Comparison of ENCODE assay signal across 11 mouse cellular contexts in genomic region chr17:27621161-27621560, GRCm38 (mm10). TPM values are rescaled to one million over a fixed set of nuclear protein-coding genes. Genes with fewer than 3 reads are reported as not detected.
DNase-seq lines count a peak whose midpoint lies in the region; ATAC-seq and TF ChIP-seq lines count a peak whose summit lies in the region.
"Had no signal": no experiment of that assay in that cellular context is flagged by ENCODE, and none has a peak within 500 bp of the region (broad histone marks: within the 10 kb centered on the region; RNA-seq: fewer than 3 reads in every experiment).

No protein-coding gene starts in this region.

- H3K4me3 ChIP-seq in kidney, adult 2 months (ENCODE audit: insufficient read depth, low read depth, low read length) = no peak overlapping the region
- peak overlapping the region; percentile 90 for H3K4me3 ChIP-seq in hindbrain, embryonic 12.5 days
- peak overlapping the region; percentile 96 for H3K4me3 ChIP-seq in midbrain, embryonic 12.5 days

- H3K27ac ChIP-seq in kidney, adult 2 months (ENCODE audit: insufficient read depth, low read depth, low read length) = no peak overlapping the region
- H3K27ac ChIP-seq in hindbrain, embryonic 12.5 days = peak overlapping the region; percentile 98; the same call in 1 of the 2 replicates
- H3K27ac ChIP-seq in midbrain, embryonic 12.5 days (replicated peaks) = peak overlapping the region; percentile 98; the same call in 1 of the 2 replicates

- WGBS in kidney, adult 2 months = 33% methylated on average over 8 of the region's 8 CpGs
- WGBS in hindbrain, embryonic 12.5 days = 47% methylated on average over 8 of the region's 8 CpGs
- WGBS in midbrain, embryonic 12.5 days = 36% methylated on average over 8 of the region's 8 CpGs

- H3K9me3 ChIP-seq in hindbrain, embryonic 12.5 days (replicated peaks) = 0 out of 2 replicates have a peak, but pooled peaks cover 6% of the 10 kb centered on the region
- H3K9me3 ChIP-seq in midbrain, embryonic 12.5 days = peaks cover 9% of the 10 kb centered on the region; the same call in 1 of the 2 replicates

- no peaks in the 10 kb centered on the region for H3K27me3 ChIP-seq in kidney, adult 2 months (replicated peaks; ENCODE audit: control insufficient read depth, insufficient read depth, low read length)
- H3K27me3 ChIP-seq in hindbrain, embryonic 12.5 days = no peaks in the 10 kb centered on the region
- no peaks in the 10 kb centered on the region for H3K27me3 ChIP-seq in midbrain, embryonic 12.5 days

- peak overlapping the region; percentile 65 for H3K4me2 ChIP-seq in hindbrain, embryonic 12.5 days (replicated peaks)
- peak overlapping the region; percentile 83 for H3K4me2 ChIP-seq in midbrain, embryonic 12.5 days (replicated peaks)

- no peak for ATAC-seq in hindbrain, embryonic 12.5 days (ENCODE audit: low FRiP score)
- no peak for ATAC-seq in midbrain, embryonic 12.5 days (ENCODE audit: low FRiP score, low read depth)

- DNase-seq in kidney, adult 2 months = peak; percentile 31
- DNase-seq in kidney, adult 9 months = no peak
- peak; percentile 45 for DNase-seq in brain, adult 2 months (ENCODE audit: low read depth, low spot score)
- DNase-seq in left cerebral cortex, adult 11 months (ENCODE audit: low spot score) = no peak
- DNase-seq in cerebellum, adult 18-20 months = no peak
- no peak for DNase-seq in urinary bladder, postnatal 14 days (ENCODE audit: low spot score)
- DNase-seq: cerebellum, postnatal 10 days; lung, adult 18-20 months; thymus, adult 18-20 months had no signal

- H3K36me3 ChIP-seq in kidney, adult 2 months (ENCODE audit: control insufficient read depth, insufficient read depth, low read length) = no peaks in the 10 kb centered on the region
- peaks cover 23% of the 10 kb centered on the region for H3K36me3 ChIP-seq in hindbrain, embryonic 12.5 days
- peaks cover 23% of the 10 kb centered on the region for H3K36me3 ChIP-seq in midbrain, embryonic 12.5 days

- no peak for TF ChIP-seq CTCF in kidney, adult 2 months (conservative IDR thresholded peaks at IDR 0.05; ENCODE audit: insufficient read depth, insufficient read length, low read depth, low read length)

- no peak for TF ChIP-seq POLR2A in kidney, adult 2 months (IDR thresholded peaks at IDR 0.05; ENCODE audit: low read depth, low read length)

- peak overlapping the region; percentile 99 for H3K9ac ChIP-seq in hindbrain, embryonic 12.5 days
- H3K9ac ChIP-seq in midbrain, embryonic 12.5 days (replicated peaks) = peak overlapping the region; percentile 99

- H3K4me1 ChIP-seq in kidney, adult 2 months (ENCODE audit: control insufficient read depth, insufficient read depth, low read length) = peaks cover 17% of the 10 kb centered on the region
- H3K4me1 ChIP-seq in hindbrain, embryonic 12.5 days = peaks cover 28% of the 10 kb centered on the region
- peaks cover 31% of the 10 kb centered on the region for H3K4me1 ChIP-seq in midbrain, embryonic 12.5 days

RNA-seq across cellular contexts. Expression of gene Nudt3, which starts 2.1 kb away (rescaled TPM):
- polyA plus RNA-seq in kidney, adult 2 months (2012; rRNA removed) = 61.4 and 69.9 TPM in 2 replicates
- 199 and 204 TPM in 2 replicates for polyA plus RNA-seq in hindbrain, embryonic 12.5 days (2016; fragmentation: Nextera tagmentation; extraction: Ambion mirVana)
- 189 and 196 TPM in 2 replicates for polyA plus RNA-seq in midbrain, embryonic 12.5 days (2016; fragmentation: Nextera tagmentation; extraction: Ambion mirVana)

RNA-seq across cellular contexts. Expression of gene RPS10-NUDT3, which starts 13.9 kb away (rescaled TPM):
- not detected in 2 replicates for polyA plus RNA-seq in kidney, adult 2 months (2012; rRNA removed)
- polyA plus RNA-seq in hindbrain, embryonic 12.5 days (2016; fragmentation: Nextera tagmentation; extraction: Ambion mirVana) = not detected in 2 replicates
- polyA plus RNA-seq in midbrain, embryonic 12.5 days (2016; fragmentation: Nextera tagmentation; extraction: Ambion mirVana) = not detected in 2 replicates

RNA-seq across cellular contexts. Expression of gene Rps10, which starts 15.3 kb away (rescaled TPM):
- 814 and 927 TPM in 2 replicates for polyA plus RNA-seq in kidney, adult 2 months (2012; rRNA removed)
- 618 and 712 TPM in 2 replicates for polyA plus RNA-seq in hindbrain, embryonic 12.5 days (2016; fragmentation: Nextera tagmentation; extraction: Ambion mirVana)
- polyA plus RNA-seq in midbrain, embryonic 12.5 days (2016; fragmentation: Nextera tagmentation; extraction: Ambion mirVana) = 694 and 702 TPM in 2 replicates

RNA-seq across cellular contexts. Expression of gene Pacsin1, which starts 34.1 kb away (rescaled TPM):
- polyA plus RNA-seq in kidney, adult 2 months (2012; rRNA removed) = 0.58 and 1.3 TPM in 2 replicates
- polyA plus RNA-seq in hindbrain, embryonic 12.5 days (2016; fragmentation: Nextera tagmentation; extraction: Ambion mirVana) = 11.0 and 13.4 TPM in 2 replicates
- 6.3 and 6.7 TPM in 2 replicates for polyA plus RNA-seq in midbrain, embryonic 12.5 days (2016; fragmentation: Nextera tagmentation; extraction: Ambion mirVana)

RNA-seq across cellular contexts. Expression of gene AI413582, which starts 55.6 kb away (rescaled TPM):
- 41.7 and 55.7 TPM in 2 replicates for polyA plus RNA-seq in kidney, adult 2 months (2012; rRNA removed)
- polyA plus RNA-seq in hindbrain, embryonic 12.5 days (2016; fragmentation: Nextera tagmentation; extraction: Ambion mirVana) = 19.8 and 21.9 TPM in 2 replicates
- 18.9 and 20.7 TPM in 2 replicates for polyA plus RNA-seq in midbrain, embryonic 12.5 days (2016; fragmentation: Nextera tagmentation; extraction: Ambion mirVana)

Comparison
In these comparisons a context has a peak if more than half of its experiments do, and no peak if none do; other contexts are left out.
1. DNase-seq: peak in kidney, adult 2 months (single experiment) and brain, adult 2 months (single experiment); none in kidney, adult 9 months (single experiment), left cerebral cortex, adult 11 months (single experiment), cerebellum, adult 18-20 months (0 of 2) and urinary bladder, postnatal 14 days (single experiment).